Mouse (Mus musculus): ENCODE results near the gene Got1. TPM values are rescaled to one million over a fixed set of nuclear protein-coding genes. Genes with fewer than 3 reads are reported as not detected.
A peak's percentile ranks its signal among the peaks of the same experiment; 100 is the strongest.
"Not testable (repeated sequence)": the region's sequence is repeated elsewhere in the genome, so short reads cannot be mapped to it uniquely, and the experiment has no call there.

Got1 gene
- polyA plus RNA-seq, 1 experiment = 48.1 TPM

DNA sequence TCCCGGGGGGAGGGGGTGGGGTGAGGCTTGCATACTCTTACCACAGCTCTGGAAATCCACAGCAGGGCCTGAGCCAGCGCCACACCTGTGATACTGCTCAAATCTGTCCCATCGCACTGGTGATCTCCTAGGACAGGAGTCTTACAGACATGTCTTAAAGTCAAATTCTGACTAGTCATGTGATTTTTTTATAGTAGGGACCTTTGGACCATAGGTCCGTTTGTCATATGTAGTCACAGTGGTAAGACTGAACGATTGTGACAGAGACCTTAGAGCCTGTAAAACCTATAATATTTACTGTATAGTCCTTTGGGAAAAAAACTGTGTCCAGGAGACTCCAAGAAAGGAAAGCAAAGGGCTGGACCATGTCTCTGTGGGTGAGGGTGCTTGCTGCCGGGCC is 30.5 kb downstream of the Got1 start:
- H3K27ac ChIP-seq (ENCODE audit: insufficient read depth, low read length) = no peak overlapping the region
- no peak overlapping the region for H3K4me3 ChIP-seq (ENCODE audit: insufficient read depth, low read length)
- H3K4me1 ChIP-seq (ENCODE audit: control insufficient read depth, insufficient read depth, low read length) = peaks cover 5% of the 10 kb centered on the region; the same call in 1 of the 2 replicates
- TF ChIP-seq CTCF (IDR thresholded peaks at IDR 0.05; ENCODE audit: borderline replicate concordance, insufficient read depth, low read length) = no peak
- TF ChIP-seq POLR2A (IDR thresholded peaks at IDR 0.05; ENCODE audit: low read depth, low read length) = no peak

- not testable (repeated sequence) for H3K4me1 ChIP-seq (ENCODE audit: control insufficient read depth, insufficient read depth, low read length); H3K27ac ChIP-seq (ENCODE audit: insufficient read depth, low read length); H3K4me3 ChIP-seq (ENCODE audit: insufficient read depth, low read length)
Measured at GRCm38 (mm10) chr19:43493316-43493715, 31.1 kb downstream of the Got1 start.

GRCm38 (mm10) chr19:43487429-43487828 is 37.0 kb downstream of the Got1 start:
- Histone ChIP-seq H3K4me3 (ENCODE audit: insufficient read depth, low read length) (no peak overlapping the region), H3K27ac (ENCODE audit: insufficient read depth, low read length) (no peak overlapping the region), H3K4me1 (ENCODE audit: control insufficient read depth, insufficient read depth, low read length) (no peaks in the 10 kb centered on the region)
- TF ChIP-seq POLR2A (IDR thresholded peaks at IDR 0.05; ENCODE audit: low read depth, low read length) (no peak), CTCF (IDR thresholded peaks at IDR 0.05; ENCODE audit: borderline replicate concordance, insufficient read depth, low read length) (no peak)

DNA sequence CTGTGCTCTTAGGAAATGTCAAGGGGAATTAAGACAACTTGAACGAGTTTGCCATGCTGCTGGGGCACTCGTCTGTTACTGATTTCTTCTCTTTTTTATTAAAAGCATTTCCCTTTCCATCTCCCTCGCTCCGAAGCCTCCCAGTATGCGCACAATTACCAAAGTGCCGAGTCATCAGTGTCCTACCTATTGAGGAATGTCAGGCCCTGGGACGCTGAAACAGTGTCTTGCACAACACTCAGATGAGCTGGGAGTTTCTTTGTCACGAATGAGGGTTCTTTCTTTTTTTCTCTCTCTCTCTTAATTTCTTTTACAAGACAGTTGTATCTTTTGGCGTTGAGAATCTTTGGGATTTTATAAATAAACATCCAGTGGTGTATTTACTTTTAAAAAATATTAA is 43.9 kb downstream of the Got1 start:
- Histone ChIP-seq H3K4me3 (ENCODE audit: insufficient read depth, low read length) (no peak overlapping the region), H3K27ac (ENCODE audit: insufficient read depth, low read length) (no peak overlapping the region), H3K4me1 (ENCODE audit: control insufficient read depth, insufficient read depth, low read length) (no peaks in the 10 kb centered on the region; the same call in 1 of the 2 replicates)
- TF ChIP-seq POLR2A (IDR thresholded peaks at IDR 0.05; ENCODE audit: low read depth, low read length) (no peak), CTCF (IDR thresholded peaks at IDR 0.05; ENCODE audit: borderline replicate concordance, insufficient read depth, low read length) (no peak)

GRCm38 (mm10) chr19:43479431-43479830 is 45.0 kb downstream of the Got1 start:
- no peaks in the 10 kb centered on the region; the same call in 1 of the 2 replicates for H3K4me1 ChIP-seq (ENCODE audit: control insufficient read depth, insufficient read depth, low read length)
- no peak overlapping the region for H3K4me3 ChIP-seq (ENCODE audit: insufficient read depth, low read length)
- no peak overlapping the region for H3K27ac ChIP-seq (ENCODE audit: insufficient read depth, low read length)
- TF ChIP-seq CTCF (IDR thresholded peaks at IDR 0.05; ENCODE audit: borderline replicate concordance, insufficient read depth, low read length) = no peak
- TF ChIP-seq POLR2A (IDR thresholded peaks at IDR 0.05; ENCODE audit: low read depth, low read length) = no peak

- no peak overlapping the region for H3K4me3 ChIP-seq (ENCODE audit: insufficient read depth, low read length)
- no peaks in the 10 kb centered on the region; the same call in 1 of the 2 replicates for H3K4me1 ChIP-seq (ENCODE audit: control insufficient read depth, insufficient read depth, low read length)
- no peak overlapping the region for H3K27ac ChIP-seq (ENCODE audit: insufficient read depth, low read length)
- TF ChIP-seq CTCF (IDR thresholded peaks at IDR 0.05; ENCODE audit: borderline replicate concordance, insufficient read depth, low read length) = peak; percentile 65; the same call in 1 of the 2 replicates
- no peak for TF ChIP-seq POLR2A (IDR thresholded peaks at IDR 0.05; ENCODE audit: low read depth, low read length)
Measured at GRCm38 (mm10) chr19:43478891-43479290, 45.5 kb downstream of the Got1 start.

DNA sequence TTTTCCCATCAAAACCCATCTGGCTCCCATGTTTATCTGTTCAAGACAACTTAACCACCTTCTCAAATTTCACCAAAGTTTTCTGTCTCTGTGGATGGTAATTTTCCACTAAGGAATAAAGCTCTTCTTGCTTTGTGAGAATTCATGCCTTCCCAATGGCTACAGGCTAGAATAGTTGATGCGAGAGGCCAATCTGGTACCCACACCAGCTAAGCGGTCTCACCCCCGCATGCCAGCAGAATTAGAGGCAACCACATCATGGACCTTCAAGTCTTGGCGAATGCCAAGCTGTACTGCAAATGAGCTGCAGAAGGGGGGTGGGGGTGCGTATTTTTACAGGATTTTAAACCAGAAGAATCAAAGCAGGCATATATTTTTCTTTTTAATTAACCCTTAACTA is 47.0 kb downstream of the Got1 start:
- Histone ChIP-seq H3K4me1 (ENCODE audit: control insufficient read depth, insufficient read depth, low read length) (no peaks in the 10 kb centered on the region; the same call in 1 of the 2 replicates), H3K27ac (ENCODE audit: insufficient read depth, low read length) (no peak overlapping the region), H3K4me3 (ENCODE audit: insufficient read depth, low read length) (no peak overlapping the region)
- TF ChIP-seq CTCF (IDR thresholded peaks at IDR 0.05; ENCODE audit: borderline replicate concordance, insufficient read depth, low read length) (no peak), POLR2A (IDR thresholded peaks at IDR 0.05; ENCODE audit: low read depth, low read length) (no peak)

DNA sequence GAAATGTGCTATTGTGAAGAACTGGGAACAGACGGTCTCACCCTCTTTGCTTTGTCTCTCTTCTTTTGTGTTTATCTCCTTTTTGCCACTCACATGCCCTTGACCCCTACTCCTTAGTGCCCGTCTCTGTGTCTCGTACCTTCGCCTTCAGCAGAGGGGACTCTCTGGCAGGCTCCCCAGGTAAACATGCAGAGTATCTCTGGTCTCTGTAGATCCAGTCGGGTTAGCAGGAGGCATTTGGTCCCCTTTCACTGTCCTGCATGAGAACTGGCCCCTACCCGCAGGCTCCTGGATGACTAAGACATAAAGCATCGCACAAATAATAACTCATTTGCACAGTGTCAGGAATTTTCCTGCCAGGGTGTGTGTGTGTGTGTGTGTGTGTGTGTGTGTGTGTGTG is 48.3 kb downstream of the Got1 start:
- Histone ChIP-seq H3K4me1 (ENCODE audit: control insufficient read depth, insufficient read depth, low read length) (no peaks in the 10 kb centered on the region; the same call in 1 of the 2 replicates), H3K27ac (ENCODE audit: insufficient read depth, low read length) (no peak overlapping the region), H3K4me3 (ENCODE audit: insufficient read depth, low read length) (no peak overlapping the region)
- TF ChIP-seq CTCF (IDR thresholded peaks at IDR 0.05; ENCODE audit: borderline replicate concordance, insufficient read depth, low read length) (no peak), POLR2A (IDR thresholded peaks at IDR 0.05; ENCODE audit: low read depth, low read length) (no peak)

- no peak overlapping the region for H3K4me3 ChIP-seq (ENCODE audit: insufficient read depth, low read length)
- H3K4me1 ChIP-seq (ENCODE audit: control insufficient read depth, insufficient read depth, low read length) = no peaks in the 10 kb centered on the region; the same call in 1 of the 2 replicates
- TF ChIP-seq POLR2A (IDR thresholded peaks at IDR 0.05; ENCODE audit: low read depth, low read length) (no peak), CTCF (IDR thresholded peaks at IDR 0.05; ENCODE audit: borderline replicate concordance, insufficient read depth, low read length) (no peak)
- H3K27ac ChIP-seq (ENCODE audit: insufficient read depth, low read length) = no peak overlapping the region
Measured at GRCm38 (mm10) chr19:43475642-43476041, 48.8 kb downstream of the Got1 start.

DNA sequence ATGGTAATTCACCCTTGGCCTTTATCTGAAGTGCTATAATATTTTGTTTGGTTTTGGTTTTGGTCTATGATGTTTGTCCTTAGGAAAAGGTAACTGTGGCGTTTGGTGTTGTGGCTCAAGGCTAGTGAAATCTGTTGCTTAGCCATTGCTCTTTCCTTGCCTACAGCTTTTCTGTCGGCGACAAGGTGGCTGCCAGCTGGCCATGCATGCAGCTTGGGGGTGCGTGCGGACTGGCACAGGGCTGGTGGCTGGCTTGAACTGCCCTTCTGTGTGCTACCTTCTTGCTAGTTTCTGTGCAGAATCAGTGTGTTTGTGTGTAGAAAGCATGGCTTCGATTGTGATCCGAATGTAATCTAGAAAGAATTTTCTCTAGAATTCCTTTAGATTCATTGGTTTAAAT is 51.6 kb downstream of the Got1 start:
- Histone ChIP-seq H3K4me1 (ENCODE audit: control insufficient read depth, insufficient read depth, low read length) (no peaks in the 10 kb centered on the region), H3K4me3 (ENCODE audit: insufficient read depth, low read length) (no peak overlapping the region), H3K27ac (ENCODE audit: insufficient read depth, low read length) (no peak overlapping the region)
- no peak for TF ChIP-seq POLR2A (IDR thresholded peaks at IDR 0.05; ENCODE audit: low read depth, low read length)
- no peak for TF ChIP-seq CTCF (IDR thresholded peaks at IDR 0.05; ENCODE audit: borderline replicate concordance, insufficient read depth, low read length)

DNA sequence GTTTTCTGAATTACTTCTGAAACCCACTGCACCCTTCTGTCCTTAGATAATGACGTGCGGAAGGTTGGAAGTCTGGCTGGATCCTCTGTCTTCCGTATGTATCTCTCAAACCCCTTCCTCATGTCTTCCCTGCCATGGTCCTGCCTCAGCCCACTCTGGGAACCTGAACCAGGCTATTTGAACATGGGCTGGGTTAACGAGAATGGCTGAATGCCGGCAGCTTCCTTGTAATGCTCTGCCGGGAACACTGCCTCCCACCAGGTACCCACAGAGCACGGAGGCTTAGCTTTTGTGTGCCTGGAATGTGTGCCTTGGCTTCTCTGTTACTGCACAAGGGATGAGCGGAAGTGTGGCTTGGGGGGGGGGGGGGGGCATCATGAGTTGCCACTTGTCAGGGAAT is 52.1 kb downstream of the Got1 start:
- Histone ChIP-seq H3K4me1 (ENCODE audit: control insufficient read depth, insufficient read depth, low read length) (no peaks in the 10 kb centered on the region), H3K27ac (ENCODE audit: insufficient read depth, low read length) (no peak overlapping the region), H3K4me3 (ENCODE audit: insufficient read depth, low read length) (no peak overlapping the region)
- TF ChIP-seq POLR2A (IDR thresholded peaks at IDR 0.05; ENCODE audit: low read depth, low read length) (no peak), CTCF (IDR thresholded peaks at IDR 0.05; ENCODE audit: borderline replicate concordance, insufficient read depth, low read length) (no peak)

All from embryonic fibroblast, embryonic 13.5 days (primary cell).